Mouse (Mus musculus): ENCODE results near the gene Nuak2. TPM values are rescaled to one million over a fixed set of nuclear protein-coding genes. Genes with fewer than 3 reads are reported as not detected.
"Not testable (repeated sequence)": the region's sequence is repeated elsewhere in the genome, so short reads cannot be mapped to it uniquely, and the experiment has no call there.

Gene Nuak2
- 8.5 and 9.1 TPM in 2 replicates for polyA plus RNA-seq (2015; fragmentation: Nextera tagmentation; extraction: Ambion mirVana)

DNA sequence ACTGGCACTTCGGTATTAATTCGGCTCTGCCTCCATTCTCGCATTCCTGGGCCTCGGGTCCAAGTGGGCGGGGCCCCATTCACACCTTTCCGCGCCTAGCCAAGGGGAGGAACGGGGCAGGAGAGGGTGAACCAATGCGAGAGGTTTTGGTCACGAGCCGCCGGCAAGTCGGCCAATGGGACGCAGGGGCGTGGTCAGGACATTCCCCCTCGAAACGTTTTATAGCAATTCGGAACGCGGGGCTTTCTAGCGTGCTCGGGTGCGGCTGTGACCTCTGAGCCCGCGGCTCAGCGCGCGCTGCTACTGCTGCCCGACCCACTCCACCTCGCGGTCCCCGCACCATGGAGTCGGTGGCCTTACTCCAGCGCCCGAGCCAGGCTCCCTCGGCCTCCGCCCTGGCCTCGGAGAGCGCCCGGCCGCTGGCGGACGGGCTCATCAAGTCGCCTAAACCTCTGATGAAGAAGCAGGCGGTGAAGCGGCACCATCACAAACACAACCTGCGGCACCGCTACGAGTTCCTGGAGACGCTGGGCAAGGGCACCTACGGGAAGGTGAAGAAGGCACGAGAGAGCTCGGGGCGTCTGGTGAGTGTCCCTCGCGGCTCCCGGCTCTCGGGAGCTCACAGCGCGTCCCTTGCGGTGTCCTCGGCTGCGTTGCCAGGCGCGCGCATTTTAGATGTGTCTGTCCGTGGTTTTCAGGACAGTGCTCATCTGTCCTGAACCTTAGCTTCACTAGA is at the start of gene Nuak2:
Nuak2 (plus strand) TSS at position 238 of the 736 bp plus-strand sequence.
- Histone ChIP-seq H3K4me2 (replicated peaks) (peak within 1 kb of the TSS; percentile 97), H3K27me3 (peaks cover 39% of the 10 kb centered on the region), H3K9ac (peak within 1 kb of the TSS; percentile 48; the same call in 1 of the 2 replicates), H3K27ac (replicated peaks) (peak within 1 kb of the TSS; percentile 22; the same call in 1 of the 2 replicates), H3K4me3 (replicated peaks) (peak within 1 kb of the TSS; percentile 59), H3K9me3 (replicated peaks) (no peaks in the 10 kb centered on the region), H3K36me3 (no peaks in the 10 kb centered on the region), H3K4me1 (peaks cover 34% of the 10 kb centered on the region)
- peak; percentile 63 for ATAC-seq (ENCODE audit: insufficient number of reproducible peaks, low FRiP score, low TSS enrichment, low read depth)
- under 1% methylated on average over 67 of the region's 67 CpGs for WGBS

- Histone ChIP-seq H3K4me2 (replicated peaks) (no peak overlapping the region), H3K27me3 (no peaks in the 10 kb centered on the region), H3K9me3 (replicated peaks) (no peaks in the 10 kb centered on the region), H3K9ac (no peak overlapping the region), H3K4me1 (peaks cover 32% of the 10 kb centered on the region), H3K4me3 (replicated peaks) (no peak overlapping the region), H3K36me3 (no peaks in the 10 kb centered on the region), H3K27ac (replicated peaks) (no peak overlapping the region)
- ATAC-seq (ENCODE audit: insufficient number of reproducible peaks, low FRiP score, low TSS enrichment, low read depth), result 0 out of 2 replicates have a peak, but pooled peaks have one; percentile 31
- WGBS, result 30% methylated on average over 8 of the region's 8 CpGs
Measured at GRCm38 (mm10) chr1:132266791-132267557, 49.0 kb upstream of the Nuak2 start.

GRCm38 (mm10) chr1:132267959-132268358 is 48.0 kb upstream of the Nuak2 start:
- H3K9me3 ChIP-seq (replicated peaks), result no peaks in the 10 kb centered on the region
- no peak overlapping the region for H3K4me3 ChIP-seq (replicated peaks)
- no peak for ATAC-seq (ENCODE audit: insufficient number of reproducible peaks, low FRiP score, low TSS enrichment, low read depth)
- H3K27me3 ChIP-seq, result no peaks in the 10 kb centered on the region
- H3K9ac ChIP-seq, result no peak overlapping the region
- H3K27ac ChIP-seq (replicated peaks), result no peak overlapping the region
- peaks cover 32% of the 10 kb centered on the region for H3K4me1 ChIP-seq
- no peaks in the 10 kb centered on the region for H3K36me3 ChIP-seq
- no peak overlapping the region for H3K4me2 ChIP-seq (replicated peaks)
- WGBS, result 34% methylated on average over 2 of the region's 2 CpGs

- Histone ChIP-seq H3K27ac (replicated peaks) (peak overlapping the region; percentile 44; the same call in 1 of the 2 replicates), H3K4me2 (replicated peaks) (no peak overlapping the region), H3K4me1 (peaks cover 32% of the 10 kb centered on the region), H3K9me3 (replicated peaks) (no peaks in the 10 kb centered on the region), H3K9ac (no peak overlapping the region), H3K27me3 (no peaks in the 10 kb centered on the region), H3K4me3 (replicated peaks) (no peak overlapping the region), H3K36me3 (no peaks in the 10 kb centered on the region)
- ATAC-seq (ENCODE audit: insufficient number of reproducible peaks, low FRiP score, low TSS enrichment, low read depth), result no peak
- 27% methylated on average over 7 of the region's 7 CpGs for WGBS
Measured at GRCm38 (mm10) chr1:132268418-132269060, 47.4 kb upstream of the Nuak2 start.

GRCm38 (mm10) chr1:132271237-132271636 is 44.7 kb upstream of the Nuak2 start:
- H3K9me3 ChIP-seq (replicated peaks), result no peaks in the 10 kb centered on the region
- ATAC-seq (ENCODE audit: insufficient number of reproducible peaks, low FRiP score, low TSS enrichment, low read depth), result no peak
- peaks cover 29% of the 10 kb centered on the region for H3K4me1 ChIP-seq
- no peaks in the 10 kb centered on the region for H3K27me3 ChIP-seq
- WGBS, result 82% methylated on average over 3 of the region's 3 CpGs
- no peak overlapping the region for H3K27ac ChIP-seq (replicated peaks)
- H3K36me3 ChIP-seq, result no peaks in the 10 kb centered on the region
- H3K9ac ChIP-seq, result no peak overlapping the region
- H3K4me2 ChIP-seq (replicated peaks), result no peak overlapping the region
- H3K4me3 ChIP-seq (replicated peaks), result no peak overlapping the region

GRCm38 (mm10) chr1:132276694-132277093 is 39.2 kb upstream of the Nuak2 start:
- Histone ChIP-seq H3K9ac (no peak overlapping the region), H3K27ac (replicated peaks) (no peak overlapping the region), H3K27me3 (no peaks in the 10 kb centered on the region), H3K36me3 (no peaks in the 10 kb centered on the region), H3K4me1 (no peaks in the 10 kb centered on the region), H3K4me3 (replicated peaks) (no peak overlapping the region), H3K4me2 (replicated peaks) (no peak overlapping the region), H3K9me3 (replicated peaks) (no peaks in the 10 kb centered on the region)
- WGBS, result 69% methylated on average over 3 of the region's 3 CpGs
- ATAC-seq (ENCODE audit: insufficient number of reproducible peaks, low FRiP score, low TSS enrichment, low read depth), result no peak

GRCm38 (mm10) chr1:132277124-132277523 is 38.8 kb upstream of the Nuak2 start:
- ATAC-seq (ENCODE audit: insufficient number of reproducible peaks, low FRiP score, low TSS enrichment, low read depth), result no peak
- 68% methylated on average over 6 of the region's 6 CpGs for WGBS

DNA sequence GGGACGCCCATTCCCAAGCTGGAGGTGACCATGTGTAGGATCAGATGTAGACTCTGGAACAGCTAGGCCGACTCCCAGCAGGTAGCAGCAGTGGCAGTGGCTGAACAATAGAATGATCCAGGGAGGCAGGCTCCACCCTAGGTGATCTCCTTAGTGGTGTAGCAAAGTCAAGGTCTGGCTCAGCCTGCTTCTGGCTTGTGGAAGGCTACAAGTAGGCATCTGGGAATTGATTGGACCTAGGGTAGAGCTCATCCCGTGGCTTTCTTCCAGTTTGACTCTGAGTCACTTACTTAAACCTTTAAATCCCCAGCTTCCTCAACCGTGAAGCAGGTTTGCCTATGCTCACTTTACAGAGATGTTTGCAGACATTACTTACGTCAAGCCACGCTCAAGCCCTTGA is 35.3 kb upstream of the Nuak2 start:
- H3K27ac ChIP-seq (replicated peaks); H3K36me3 ChIP-seq; H3K27me3 ChIP-seq; H3K9me3 ChIP-seq (replicated peaks); H3K9ac ChIP-seq; H3K4me2 ChIP-seq (replicated peaks); H3K4me3 ChIP-seq (replicated peaks); ATAC-seq (ENCODE audit: insufficient number of reproducible peaks, low FRiP score, low TSS enrichment, low read depth); H3K4me1 ChIP-seq: not testable (repeated sequence)
- WGBS, result 69% methylated on average over 6 of the region's 6 CpGs

More at GRCm38 (mm10) chr1:132277124-132277523, 38.8 kb upstream of the Nuak2 start:
- Histone ChIP-seq H3K4me2 (replicated peaks) (no peak overlapping the region), H3K4me3 (replicated peaks) (no peak overlapping the region), H3K36me3 (no peaks in the 10 kb centered on the region), H3K27ac (replicated peaks) (no peak overlapping the region), H3K4me1 (no peaks in the 10 kb centered on the region), H3K9me3 (replicated peaks) (no peaks in the 10 kb centered on the region), H3K9ac (no peak overlapping the region), H3K27me3 (no peaks in the 10 kb centered on the region)

DNA sequence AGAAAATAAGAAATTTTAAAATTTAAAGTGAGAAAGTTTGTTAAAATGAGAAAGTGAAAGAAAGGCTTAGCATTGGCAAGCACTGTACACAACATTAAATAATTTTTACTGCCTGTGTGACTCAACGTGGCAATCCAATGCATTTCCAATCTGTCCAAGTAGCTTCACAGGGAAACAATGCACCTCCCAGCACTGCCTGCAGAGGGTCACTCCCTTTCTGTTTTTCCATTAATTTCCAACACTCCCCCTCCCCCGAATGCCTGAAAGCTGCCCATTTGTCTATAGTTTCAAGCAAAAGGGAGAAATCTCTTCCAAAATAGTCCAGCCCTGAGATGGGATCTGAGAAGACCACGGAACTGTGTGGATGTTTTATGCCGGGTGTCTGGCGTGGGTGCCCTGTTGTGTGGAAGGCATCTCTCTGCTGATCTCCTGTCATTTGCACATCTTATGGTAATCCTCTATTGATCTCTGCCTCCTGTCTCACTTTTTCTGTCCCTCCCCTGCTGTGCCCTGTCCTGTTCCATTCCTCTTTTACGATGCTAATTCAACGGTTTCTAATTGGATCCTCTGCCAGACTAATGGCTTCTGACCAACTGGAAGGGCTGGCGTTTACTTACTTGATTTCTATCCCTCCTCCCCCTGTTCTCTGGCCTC is 34.3 kb upstream of the Nuak2 start:
- no peak for ATAC-seq (ENCODE audit: insufficient number of reproducible peaks, low FRiP score, low TSS enrichment, low read depth)
- H3K4me1 ChIP-seq, result no peaks in the 10 kb centered on the region
- WGBS, result 33% methylated on average over 8 of the region's 8 CpGs

GRCm38 (mm10) chr1:132282177-132282536 is 33.8 kb upstream of the Nuak2 start:
- no peaks in the 10 kb centered on the region for H3K4me1 ChIP-seq
- 82% methylated on average over 2 of the region's 2 CpGs for WGBS
- no peaks in the 10 kb centered on the region for H3K36me3 ChIP-seq
- H3K9ac ChIP-seq, result no peak overlapping the region
- H3K27ac ChIP-seq (replicated peaks), result no peak overlapping the region
- H3K27me3 ChIP-seq, result no peaks in the 10 kb centered on the region
- H3K4me3 ChIP-seq (replicated peaks), result no peak overlapping the region
- no peak overlapping the region for H3K4me2 ChIP-seq (replicated peaks)
- no peak for ATAC-seq (ENCODE audit: insufficient number of reproducible peaks, low FRiP score, low TSS enrichment, low read depth)
- H3K9me3 ChIP-seq (replicated peaks), result no peaks in the 10 kb centered on the region

More for the DNA sequence above, 34.3 kb upstream of the Nuak2 start:
- Histone ChIP-seq H3K27ac (replicated peaks) (no peak overlapping the region), H3K9me3 (replicated peaks) (no peaks in the 10 kb centered on the region), H3K27me3 (no peaks in the 10 kb centered on the region), H3K4me3 (replicated peaks) (no peak overlapping the region), H3K9ac (no peak overlapping the region), H3K4me2 (replicated peaks) (no peak overlapping the region), H3K36me3 (no peaks in the 10 kb centered on the region)

- Histone ChIP-seq H3K4me1 (no peaks in the 10 kb centered on the region), H3K27me3 (no peaks in the 10 kb centered on the region), H3K9ac (no peak overlapping the region), H3K27ac (replicated peaks) (no peak overlapping the region), H3K36me3 (no peaks in the 10 kb centered on the region), H3K4me2 (replicated peaks) (no peak overlapping the region), H3K4me3 (replicated peaks) (no peak overlapping the region), H3K9me3 (replicated peaks) (no peaks in the 10 kb centered on the region)
- ATAC-seq (ENCODE audit: insufficient number of reproducible peaks, low FRiP score, low TSS enrichment, low read depth), result no peak
- 68% methylated on average over 13 of the region's 13 CpGs for WGBS
Measured at GRCm38 (mm10) chr1:132283018-132283417, 32.9 kb upstream of the Nuak2 start.

Data from embryonic facial prominence, embryonic 15.5 days (tissue).